Mouse (Mus musculus) small intestine, adult 2 months (tissue): ENCODE results near the gene Trpv1.

ENCODE experiments used
- CTCF ChIP-seq: fragments of 200-500 bp; IDR thresholded peaks from 2 replicates; pipeline ENCODE4 v1.5.1; 2012; ENCODE audit warnings: low read depth, mild to moderate bottlenecking, control low read depth, inconsistent platforms, low read length, moderate library complexity, mixed read lengths; ENCODE audit not compliant: insufficient replicate concordance, insufficient read length; ENCODE audit errors: extremely low read depth
- POLR2A ChIP-seq: fragments of 200-500 bp; IDR thresholded peaks from 2 replicates; pipeline ENCODE4 v1.6.1; 2012; ENCODE audit warnings: low read depth, mild to moderate bottlenecking, control low read depth, inconsistent platforms, low read length, moderate library complexity

- TF ChIP-seq CTCF (no peak), POLR2A (no peak)
Observed at GRCm38 (mm10) chr11:73242199-73242598, 8.1 kb downstream of the Trpv1 start.
